Mouse (Mus musculus) hindbrain, postnatal 0 days (tissue): ENCODE measurements at regions not wholly inside any gene's neighbourhood (a gene's known extent, or its start where the extent isn't known, plus 50 kb on each side); places are given as distances from the start of the nearest gene placed in this dataset.

Experiments used
- ATAC-seq: fragments of 200-750 bp; cut with Nextera tagmentation; 2 replicates; pipeline ENCODE4 v1.8.0; 2017; ENCODE audit warnings: mild to moderate bottlenecking, moderate TSS enrichment, moderate library complexity
- DNase-seq: peaks from one replicate; pipeline ENCODE4 v3.0.0-alpha.2; 2015; ENCODE audit warnings: low spot score
- H3K27ac ChIP-seq: fragments of 300-500 bp; sonication (generic); 2 replicates; pipeline ENCODE4 v1.5.1; 2014; ENCODE audit warnings: mild to moderate bottlenecking
- H3K27me3 ChIP-seq: fragments of 300-500 bp; sonication (generic); 2 replicates; pipeline ENCODE4 v1.6.1; 2014; ENCODE audit warnings: low read length, mixed read lengths; ENCODE audit not compliant: insufficient read depth
- H3K36me3 ChIP-seq: fragments of 300-500 bp; sonication (generic); 2 replicates; pipeline ENCODE4 v1.6.1; 2014; ENCODE audit warnings: low read length, mixed read lengths; ENCODE audit not compliant: insufficient read depth
- H3K4me1 ChIP-seq: fragments of 300-500 bp; sonication (generic); 2 replicates; pipeline ENCODE4 v1.6.1; 2014; ENCODE audit warnings: antibody characterized with exemption, low read length, mixed read lengths; ENCODE audit not compliant: insufficient read depth
- H3K4me2 ChIP-seq: fragments of 300-500 bp; sonication (generic); 2 replicates; pipeline ENCODE4 v1.6.1; 2014; ENCODE audit warnings: low read depth, mild to moderate bottlenecking, low read length, moderate library complexity, mixed read lengths
- H3K4me3 ChIP-seq: fragments of 300-500 bp; sonication (generic); 2 replicates; pipeline ENCODE4 v1.5.1; 2014; ENCODE audit warnings: low read length
- H3K9ac ChIP-seq: fragments of 300-500 bp; sonication (generic); replicated peaks from 2 replicates; pipeline ENCODE4 v1.6.1; 2014; ENCODE audit warnings: mild to moderate bottlenecking, low read length, moderate library complexity, mixed read lengths
- H3K9me3 ChIP-seq: fragments of 300-500 bp; sonication (generic); 2 replicates; pipeline ENCODE4 v1.6.1; 2016; ENCODE audit warnings: low read length, mixed read lengths
- CTCF ChIP-seq: IDR thresholded peaks from 2 replicates; pipeline ENCODE4 v1.5.1; 2016; ENCODE audit warnings: antibody characterized with exemption, control low read depth, low read depth
- WGBS: fragments of 180-500 bp; shearing (Covaris S2); extraction: QIAGEN DNeasy Blood & Tissue Kit; methylation state at CpG from one replicate; pipeline ENCODE4 v1.1.7; 2014; 5-methylcytosine and 5-hydroxymethylcytosine counted together

- Histone ChIP-seq H3K9ac (no peak overlapping the region), H3K4me3 (no peak overlapping the region), H3K27me3 (peaks cover 4% of the 10 kb centered on the region; the same call in 1 of the 2 replicates), H3K36me3 (no peaks in the 10 kb centered on the region), H3K9me3 (no peaks in the 10 kb centered on the region), H3K27ac (no peak overlapping the region), H3K4me1 (peaks cover 9% of the 10 kb centered on the region; the same call in 1 of the 2 replicates), H3K4me2 (no peak overlapping the region)
- DNase-seq = no peak
- 51% methylated on average over 3 of the region's 3 CpGs for WGBS
- no peak for TF ChIP-seq CTCF
- ATAC-seq = no peak
These were observed 134.3 kb upstream of the Cdh4 start for GRCm38 (mm10) chr2:179307932-179308303.

GRCm38 (mm10) chr2:179318046-179318445, 124.2 kb upstream of the Cdh4 start:
- no peak for TF ChIP-seq CTCF
- WGBS = 24% methylated on average over 6 of the region's 6 CpGs
- no peak overlapping the region for H3K9ac ChIP-seq
- ATAC-seq (no peak), DNase-seq (no peak)
- no peaks in the 10 kb centered on the region for H3K27me3 ChIP-seq
- 0 out of 2 replicates have a peak, but pooled peaks cover 3% of the 10 kb centered on the region for H3K9me3 ChIP-seq
- no peak overlapping the region for H3K4me3 ChIP-seq
- H3K36me3 ChIP-seq = no peaks in the 10 kb centered on the region
- no peak overlapping the region for H3K27ac ChIP-seq
- H3K4me1 ChIP-seq = no peaks in the 10 kb centered on the region
- H3K4me2 ChIP-seq = no peak overlapping the region

DNA sequence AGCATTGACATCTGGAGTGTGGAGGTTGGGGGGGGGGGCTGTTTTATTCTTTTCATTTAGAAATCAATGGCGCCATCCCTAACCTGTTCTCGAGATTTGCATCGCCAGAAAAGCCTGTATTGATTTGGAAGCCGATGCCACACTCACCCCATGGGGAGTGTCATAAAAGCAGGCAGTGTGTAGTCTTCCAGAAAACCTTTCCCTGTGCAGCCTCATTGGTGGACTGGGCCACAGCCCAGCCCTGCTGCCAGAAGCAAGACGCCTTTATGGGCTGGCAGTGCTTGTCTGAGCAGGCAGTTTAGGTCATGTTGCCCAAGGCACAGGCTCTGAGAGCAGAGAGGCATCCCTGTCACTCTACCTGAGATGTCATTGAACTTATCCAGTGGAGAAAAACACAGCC, 117.0 kb upstream of the Cdh4 start:
- TF ChIP-seq CTCF = no peak
- H3K36me3 ChIP-seq = no peaks in the 10 kb centered on the region
- H3K4me3 ChIP-seq = no peak overlapping the region
- no peak overlapping the region for H3K9ac ChIP-seq
- no peak overlapping the region for H3K4me2 ChIP-seq
- ATAC-seq = peak; percentile 43; the same call in 1 of the 2 replicates
- H3K9me3 ChIP-seq = 0 out of 2 replicates have a peak, but pooled peaks cover 3% of the 10 kb centered on the region
- DNase-seq = peak; percentile 18
- no peak overlapping the region for H3K27ac ChIP-seq
- no peaks in the 10 kb centered on the region for H3K27me3 ChIP-seq
- WGBS = 29% methylated on average over 5 of the region's 5 CpGs
- no peaks in the 10 kb centered on the region for H3K4me1 ChIP-seq

DNA sequence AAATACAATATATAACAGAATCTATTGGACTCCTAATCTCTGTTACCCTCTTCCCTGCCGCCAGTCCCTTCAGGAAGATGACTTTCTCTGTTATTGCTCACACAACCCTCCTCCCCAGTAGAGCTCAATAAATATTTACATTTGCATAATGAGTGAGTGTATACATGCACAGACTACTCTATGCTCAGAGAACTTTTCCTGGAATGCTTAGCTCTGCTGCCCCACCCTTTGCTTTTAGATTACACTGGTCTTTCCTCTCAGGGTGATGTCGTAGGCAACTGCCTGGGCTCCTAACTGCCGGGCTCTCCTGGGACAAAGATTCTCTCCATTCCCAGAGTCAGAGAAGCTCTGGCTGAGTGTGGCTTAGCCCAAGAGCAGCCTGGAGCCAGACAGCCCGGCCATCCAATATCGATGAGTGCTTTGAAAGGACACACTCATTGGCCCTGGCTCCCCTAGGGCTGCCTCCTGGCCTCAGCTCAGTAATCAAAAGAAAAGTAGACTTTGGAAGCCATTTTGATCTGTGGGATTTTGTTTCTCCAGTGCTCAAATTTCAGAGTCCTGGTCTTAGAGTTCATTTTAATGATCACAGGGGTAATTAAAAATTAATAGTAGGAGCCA, 109.2 kb upstream of the Cdh4 start:
- no peak overlapping the region for H3K27ac ChIP-seq
- no peaks in the 10 kb centered on the region for H3K9me3 ChIP-seq
- H3K36me3 ChIP-seq = no peaks in the 10 kb centered on the region
- 70% methylated on average over 5 of the region's 5 CpGs for WGBS
- no peak overlapping the region for H3K9ac ChIP-seq
- no peaks in the 10 kb centered on the region for H3K4me1 ChIP-seq
- H3K27me3 ChIP-seq = no peaks in the 10 kb centered on the region
- H3K4me2 ChIP-seq = no peak overlapping the region
- TF ChIP-seq CTCF = no peak
- no peak overlapping the region for H3K4me3 ChIP-seq
- ATAC-seq (no peak), DNase-seq (no peak)

DNA sequence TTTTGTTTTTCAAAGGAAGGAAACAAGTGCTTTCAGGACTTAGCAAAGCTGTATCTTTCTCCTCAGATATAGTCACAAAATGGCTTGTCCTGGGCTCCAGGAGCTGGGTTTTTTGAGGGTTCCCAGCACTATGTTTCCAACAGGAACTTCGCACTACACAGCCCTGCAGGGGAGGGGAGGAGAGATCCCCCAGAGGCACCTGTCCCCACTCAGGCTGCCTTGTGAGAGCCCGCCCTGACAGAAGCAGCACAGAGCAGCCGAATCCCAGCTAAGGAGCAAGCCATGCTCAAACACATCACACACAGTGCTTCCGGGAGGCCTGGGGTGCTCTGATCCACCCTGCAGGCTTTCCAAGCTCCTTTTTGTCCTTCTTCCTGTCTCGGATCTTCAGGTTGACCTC, 108.6 kb upstream of the Cdh4 start:
- H3K4me2 ChIP-seq = no peak overlapping the region
- 82% methylated on average over 5 of the region's 5 CpGs for WGBS
- H3K9ac ChIP-seq = no peak overlapping the region
- no peaks in the 10 kb centered on the region for H3K4me1 ChIP-seq
- H3K9me3 ChIP-seq = no peaks in the 10 kb centered on the region
- ATAC-seq (no peak), DNase-seq (no peak)
- H3K36me3 ChIP-seq = no peaks in the 10 kb centered on the region
- TF ChIP-seq CTCF = no peak
- no peaks in the 10 kb centered on the region for H3K27me3 ChIP-seq
- H3K27ac ChIP-seq = no peak overlapping the region
- H3K4me3 ChIP-seq = no peak overlapping the region

GRCm38 (mm10) chr2:179336235-179336634, 106.0 kb upstream of the Cdh4 start:
- Histone ChIP-seq H3K4me3 (no peak overlapping the region), H3K9ac (no peak overlapping the region), H3K27me3 (no peaks in the 10 kb centered on the region), H3K36me3 (no peaks in the 10 kb centered on the region), H3K4me1 (no peaks in the 10 kb centered on the region), H3K4me2 (no peak overlapping the region), H3K27ac (no peak overlapping the region), H3K9me3 (no peaks in the 10 kb centered on the region)
- ATAC-seq = peak; percentile 69; the same call in 1 of the 2 replicates
- DNase-seq = peak; percentile 56
- TF ChIP-seq CTCF = no peak
- WGBS = 22% methylated on average over 1 of the region's 1 CpGs

- 78% methylated on average over 3 of the region's 3 CpGs for WGBS
- Histone ChIP-seq H3K27ac (no peak overlapping the region), H3K4me3 (no peak overlapping the region), H3K4me1 (no peaks in the 10 kb centered on the region; the same call in 1 of the 2 replicates), H3K9me3 (no peaks in the 10 kb centered on the region), H3K36me3 (no peaks in the 10 kb centered on the region), H3K4me2 (no peak overlapping the region), H3K9ac (no peak overlapping the region), H3K27me3 (no peaks in the 10 kb centered on the region)
- DNase-seq (no peak), ATAC-seq (no peak)
- no peak for TF ChIP-seq CTCF
These were observed 89.6 kb upstream of the Cdh4 start for GRCm38 (mm10) chr2:179352676-179353075.
